Mouse (Mus musculus) CH12.LX (cell line): ENCODE measurements at regions not wholly inside any gene's neighbourhood (a gene's known extent, or its start where the extent isn't known, plus 50 kb on each side); places are given as distances from the start of the nearest gene placed in this dataset.

Experiments
- CHD1 ChIP-seq: IDR thresholded peaks from 2 replicates; pipeline ENCODE4 v1.6.1; 2012; ENCODE audit warnings: low read depth, low read length, improper control_type of control experiment, inconsistent platforms
- CTCF ChIP-seq, 2 experiments: IDR thresholded peaks in 1 of 2; conservative IDR thresholded peaks in 1 of 2; 2 replicates each; pipeline ENCODE4 v1.5.1; 2011 to 2012; ENCODE audit warnings: low read depth in 2 of 2, low read length in 2 of 2, improper control_type of control experiment in 1 of 2, inconsistent platforms in 1 of 2, mild to moderate bottlenecking in 1 of 2, moderate library complexity in 1 of 2
- KAT2A ChIP-seq: IDR thresholded peaks from 2 replicates; pipeline ENCODE4 v1.6.1; 2012; ENCODE audit warnings: low read length, improper control_type of control experiment, inconsistent platforms; ENCODE audit not compliant: insufficient replicate concordance
- TBP ChIP-seq: conservative IDR thresholded peaks from 2 replicates; pipeline ENCODE4 v1.6.1; 2011; ENCODE audit warnings: low read depth, low read length, improper control_type of control experiment

DNA sequence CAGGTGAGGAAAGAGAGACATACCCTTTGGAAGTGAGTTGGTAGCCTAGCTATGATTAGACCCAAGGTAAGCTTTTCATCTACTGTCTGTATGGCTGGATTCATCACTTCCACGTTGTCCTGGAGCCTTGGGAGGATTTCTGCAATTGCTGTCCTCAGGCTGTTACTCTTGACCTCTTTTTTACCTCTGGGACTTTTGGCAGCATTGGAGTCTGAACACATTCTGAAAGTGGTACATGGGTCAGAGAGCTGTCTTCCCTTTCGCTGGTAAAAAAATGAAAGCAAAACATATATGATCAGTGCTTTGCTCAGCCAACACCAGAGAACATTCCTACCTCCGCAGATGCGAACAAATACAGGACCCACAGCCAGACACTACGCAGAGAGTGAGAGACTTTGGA, 136.1 kb upstream of the Bcl6 start:
- TF ChIP-seq TBP (no peak), CTCF (conservative IDR thresholded peaks at IDR 0.05 in 1 of 2, IDR thresholded peaks at IDR 0.05 in 1 of 2; ENCODE audit: low read depth in 2 of 2, low read length in 2 of 2) (no peak), CHD1 (no peak), KAT2A (no peak)
